Mouse (Mus musculus) heart, postnatal 0 days (tissue): ENCODE measurements around the gene Slc25a19. TPM values are rescaled to one million over a fixed set of nuclear protein-coding genes. Genes with fewer than 3 reads are reported as not detected.

ENCODE experiments used
- ATAC-seq: fragments of 200-750 bp; cut with Nextera tagmentation; 2 replicates; pipeline ENCODE4 v1.8.0; 2017; ENCODE audit warnings: low read depth, moderate number of reproducible peaks, moderate library complexity; ENCODE audit not compliant: insufficient read depth
- DNase-seq: peaks from one replicate; pipeline ENCODE4 v3.0.0-alpha.2; 2016; ENCODE audit warnings: low spot score
- H3K27ac ChIP-seq: fragments of 300-500 bp; sonication (generic); 2 replicates; pipeline ENCODE4 v1.5.1; 2014; ENCODE audit warnings: low read depth, mild to moderate bottlenecking
- H3K27me3 ChIP-seq: fragments of 300-500 bp; sonication (generic); 2 replicates; pipeline ENCODE4 v1.6.1; 2014; ENCODE audit warnings: low read length, mixed read lengths; ENCODE audit not compliant: control insufficient read depth, insufficient read depth
- H3K36me3 ChIP-seq: fragments of 300-500 bp; sonication (generic); replicated peaks from 2 replicates; pipeline ENCODE4 v1.6.1; 2014; ENCODE audit warnings: low read length, mixed read lengths; ENCODE audit not compliant: control insufficient read depth, insufficient read depth
- H3K4me1 ChIP-seq: fragments of 300-500 bp; sonication (generic); 2 replicates; pipeline ENCODE4 v1.6.1; 2014; ENCODE audit warnings: antibody characterized with exemption; ENCODE audit not compliant: control insufficient read depth, insufficient read depth
- H3K4me2 ChIP-seq: fragments of 300-500 bp; sonication (generic); 2 replicates; pipeline ENCODE4 v1.6.1; 2014; ENCODE audit warnings: low read depth, mild to moderate bottlenecking, low read length, moderate library complexity
- H3K4me3 ChIP-seq: fragments of 300-500 bp; sonication (generic); 2 replicates; pipeline ENCODE4 v1.5.1; 2014; ENCODE audit warnings: low read depth, low read length
- H3K9ac ChIP-seq: fragments of 300-500 bp; sonication (generic); replicated peaks from 2 replicates; pipeline ENCODE4 v1.6.1; 2014; ENCODE audit warnings: low read depth, low read length, mixed read lengths
- H3K9me3 ChIP-seq: fragments of 300-500 bp; sonication (generic); replicated peaks from 2 replicates; pipeline ENCODE4 v1.6.1; 2016; ENCODE audit warnings: low read length; ENCODE audit not compliant: control insufficient read depth
- CTCF ChIP-seq: IDR thresholded peaks from 2 replicates; pipeline ENCODE4 v1.5.1; 2016; ENCODE audit warnings: antibody characterized with exemption, control low read depth, low read depth
- EP300 ChIP-seq: IDR thresholded peaks from 2 replicates; pipeline ENCODE4 v1.6.1; 2016; ENCODE audit warnings: antibody characterized with exemption, low read depth
- WGBS: fragments of 180-500 bp; shearing (Covaris S2); extraction: QIAGEN DNeasy Blood & Tissue Kit; methylation state at CpG from one replicate; pipeline ENCODE4 v1.1.7; 2014; 5-methylcytosine and 5-hydroxymethylcytosine counted together
- polyA plus RNA-seq: library from polyadenylated mRNA; unstranded; fragments of >200 nt; fragmentation: Nextera tagmentation; extraction: Ambion mirVana; gene quantifications from 2 replicates; pipeline ENCODE4 v1.2.1, GENCODE M21; 2015
- total RNA-seq: library from RNA; depleted of rRNA; stranded (reverse); fragments of >200 nt; gene quantifications from 2 replicates; pipeline ENCODE4 v1.2.3, GENCODE M21; 2014; ENCODE audit warnings: low replicate concordance

The Slc25a19 gene
- total and polyA plus RNA-seq, 2 experiments from 2014 or later: 35.0 to 35.1 TPM

DNA sequence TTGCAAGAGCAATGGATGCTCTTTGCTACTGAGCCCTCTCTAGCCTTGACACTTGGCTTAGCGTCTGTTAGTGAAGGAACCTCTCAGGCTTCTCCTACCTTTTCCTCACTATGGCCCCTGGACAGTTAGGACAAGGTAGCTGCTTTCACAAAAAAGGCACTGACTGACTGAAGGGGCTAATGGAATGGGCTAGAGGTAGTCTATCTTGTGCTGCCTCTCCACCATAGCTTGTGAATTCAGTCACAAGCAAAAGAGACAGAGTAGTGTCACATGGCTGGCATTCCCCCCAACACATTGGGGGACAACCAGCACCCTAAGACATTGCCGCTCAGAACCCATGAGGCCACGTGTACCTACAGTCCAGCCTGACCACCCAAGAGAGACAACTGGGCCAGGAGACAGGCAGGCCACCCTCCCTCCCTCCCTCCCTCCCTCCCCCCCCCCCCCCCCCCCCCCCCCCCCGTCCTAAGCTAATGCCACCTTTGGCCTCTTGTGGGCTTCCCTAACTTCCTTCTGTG lies 12.3 kb upstream of the Slc25a19 start:
- no peak for ATAC-seq
- Histone ChIP-seq H3K4me2 (no peak overlapping the region), H3K9ac (no peak overlapping the region), H3K9me3 (no peaks in the 10 kb centered on the region), H3K27ac (no peak overlapping the region), H3K27me3 (no peaks in the 10 kb centered on the region), H3K4me3 (no peak overlapping the region), H3K36me3 (peaks cover 12% of the 10 kb centered on the region; the same call in 1 of the 2 replicates), H3K4me1 (no peaks in the 10 kb centered on the region)
- 78% methylated on average over 3 of the region's 4 CpGs for WGBS
- DNase-seq: no peak
- TF ChIP-seq CTCF: no peak
- TF ChIP-seq EP300: no peak

- no peak overlapping the region for H3K4me3 ChIP-seq
- peaks cover 5% of the 10 kb centered on the region; the same call in 1 of the 2 replicates for H3K36me3 ChIP-seq
- H3K9ac ChIP-seq: no peak overlapping the region; the same call in 1 of the 2 replicates
- H3K27ac ChIP-seq: no peak overlapping the region
- WGBS: 66% methylated on average over 4 of the region's 4 CpGs
- no peaks in the 10 kb centered on the region for H3K27me3 ChIP-seq
- DNase-seq: no peak
- no peaks in the 10 kb centered on the region for H3K9me3 ChIP-seq
- TF ChIP-seq EP300 (no peak), CTCF (no peak)
- H3K4me2 ChIP-seq: no peak overlapping the region
- H3K4me1 ChIP-seq: no peaks in the 10 kb centered on the region
- no peak for ATAC-seq
Observed at GRCm38 (mm10) chr11:115639540-115639939, 11.4 kb upstream of the Slc25a19 start.

DNA sequence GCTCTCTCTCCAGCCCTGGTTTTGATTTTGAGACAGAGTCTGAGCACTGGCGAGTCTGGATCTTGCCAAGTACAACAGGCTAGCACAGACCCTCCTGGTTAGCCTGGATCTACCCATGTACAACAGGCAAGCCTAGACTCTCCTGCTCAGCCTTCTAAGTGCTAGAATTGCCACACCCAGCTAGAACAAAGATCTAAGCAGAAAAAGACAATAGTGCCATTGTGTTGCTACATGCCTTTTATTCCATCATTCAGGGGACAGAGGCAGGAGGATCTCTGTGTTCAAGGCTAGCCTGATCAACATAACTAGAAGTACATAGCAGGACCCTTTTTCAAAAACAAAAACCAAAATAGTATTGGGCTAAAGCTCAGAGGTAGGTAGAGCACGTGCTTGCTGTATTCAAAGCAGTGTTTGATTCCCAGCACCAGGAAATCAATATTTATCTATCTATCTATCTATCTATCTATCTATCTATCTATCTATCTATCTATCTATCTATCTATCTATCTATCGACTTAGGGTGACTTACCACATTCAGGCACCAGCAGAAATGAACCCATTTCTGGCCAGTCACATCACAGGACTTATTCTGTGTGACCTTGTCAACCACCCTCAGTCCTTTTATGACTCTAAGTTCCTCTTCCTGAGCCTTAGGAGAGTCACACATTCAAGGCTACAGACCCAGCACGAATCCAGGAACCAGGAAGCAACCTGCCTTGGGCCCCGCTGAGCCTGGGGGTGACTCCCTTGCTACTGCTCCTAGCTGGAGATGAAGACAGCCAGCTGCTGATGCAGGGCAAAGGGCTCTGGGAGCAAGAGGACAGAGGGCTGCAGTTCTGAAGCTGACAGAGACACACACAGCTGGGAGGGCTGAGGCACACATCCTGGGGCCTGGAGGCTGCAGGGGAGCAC lies 10.7 kb upstream of the Slc25a19 start:
- Histone ChIP-seq H3K27me3 (no peaks in the 10 kb centered on the region), H3K4me1 (no peaks in the 10 kb centered on the region), H3K27ac (no peak overlapping the region), H3K9me3 (no peaks in the 10 kb centered on the region), H3K4me2 (no peak overlapping the region), H3K4me3 (no peak overlapping the region), H3K36me3 (no peaks in the 10 kb centered on the region), H3K9ac (no peak overlapping the region; the same call in 1 of the 2 replicates)
- ATAC-seq (no peak), DNase-seq (no peak)
- TF ChIP-seq CTCF (no peak), EP300 (no peak)
- WGBS: 55% methylated on average over 5 of the region's 5 CpGs

GRCm38 (mm10) chr11:115636960-115637359 lies 8.9 kb upstream of the Slc25a19 start:
- H3K27ac ChIP-seq: no peak overlapping the region
- 61% methylated on average over 3 of the region's 3 CpGs for WGBS
- H3K4me3 ChIP-seq: no peak overlapping the region
- no peaks in the 10 kb centered on the region for H3K9me3 ChIP-seq
- no peak overlapping the region for H3K4me2 ChIP-seq
- no peaks in the 10 kb centered on the region for H3K36me3 ChIP-seq
- ATAC-seq: no peak
- TF ChIP-seq EP300: no peak
- TF ChIP-seq CTCF: no peak
- no peaks in the 10 kb centered on the region for H3K27me3 ChIP-seq
- H3K4me1 ChIP-seq: no peaks in the 10 kb centered on the region
- DNase-seq: no peak
- no peak overlapping the region for H3K9ac ChIP-seq

DNA sequence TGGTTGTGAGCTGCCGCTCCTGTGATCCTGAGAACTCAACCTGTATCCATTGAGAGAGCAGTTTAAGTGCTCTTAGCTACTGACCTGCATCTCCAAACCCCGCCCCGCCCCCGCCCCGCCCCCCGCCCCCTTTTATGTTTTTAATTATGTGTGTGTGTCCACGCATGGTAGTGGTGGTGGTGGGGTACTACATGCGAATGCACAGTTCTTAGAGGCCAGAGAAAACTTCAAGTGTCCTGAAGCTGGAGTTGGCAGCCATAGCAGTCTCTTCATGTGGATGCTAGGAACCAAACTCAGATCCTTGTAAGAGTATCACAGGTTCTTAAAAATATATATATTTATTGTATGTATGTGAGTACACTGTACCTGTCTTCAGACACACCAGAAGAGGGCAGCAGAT lies 7.4 kb upstream of the Slc25a19 start:
- WGBS: 64% methylated on average over 8 of the region's 8 CpGs
- Histone ChIP-seq H3K36me3 (no peaks in the 10 kb centered on the region), H3K9me3 (no peaks in the 10 kb centered on the region), H3K27ac (no peak overlapping the region), H3K9ac (no peak overlapping the region), H3K4me3 (no peak overlapping the region), H3K4me2 (no peak overlapping the region), H3K4me1 (no peaks in the 10 kb centered on the region), H3K27me3 (no peaks in the 10 kb centered on the region)
- no peak for ATAC-seq
- no peak for DNase-seq
- TF ChIP-seq EP300: no peak
- no peak for TF ChIP-seq CTCF
